Mouse (Mus musculus) embryonic fibroblast, embryonic 13.5 days (primary cell): ENCODE measurements around the gene Rab37.

Experiments used
- CTCF ChIP-seq: IDR thresholded peaks from 2 replicates; pipeline ENCODE4 v1.5.1; 2011; ENCODE audit warnings: mild to moderate bottlenecking, control low read depth, low read length, moderate library complexity, borderline replicate concordance; ENCODE audit not compliant: insufficient read depth
- POLR2A ChIP-seq: IDR thresholded peaks from 2 replicates; pipeline ENCODE4 v1.6.1; 2011; ENCODE audit warnings: low read depth, mild to moderate bottlenecking, control low read depth, low read length, moderate library complexity

GRCm38 (mm10) chr11:115138597-115139262 lies 47.5 kb downstream of the Rab37 start:
- TF ChIP-seq CTCF, result no peak
- no peak for TF ChIP-seq POLR2A
